Mouse (Mus musculus) kidney, postnatal 4 days (tissue): ENCODE measurements at regions not wholly inside any gene's neighbourhood (a gene's known extent, or its start where the extent isn't known, plus 50 kb on each side); places are given as distances from the start of the nearest gene placed in this dataset.

ENCODE experiments used
- DNase-seq, 2 experiments: peaks; one replicate each; pipeline ENCODE4 v3.0.0; 2021; ENCODE audit warnings: mixed read lengths in 2 of 2

GRCm38 (mm10) chr5:41563441-41563840 is 144.5 kb downstream of the Rab28 start:
- DNase-seq = no peak

DNA sequence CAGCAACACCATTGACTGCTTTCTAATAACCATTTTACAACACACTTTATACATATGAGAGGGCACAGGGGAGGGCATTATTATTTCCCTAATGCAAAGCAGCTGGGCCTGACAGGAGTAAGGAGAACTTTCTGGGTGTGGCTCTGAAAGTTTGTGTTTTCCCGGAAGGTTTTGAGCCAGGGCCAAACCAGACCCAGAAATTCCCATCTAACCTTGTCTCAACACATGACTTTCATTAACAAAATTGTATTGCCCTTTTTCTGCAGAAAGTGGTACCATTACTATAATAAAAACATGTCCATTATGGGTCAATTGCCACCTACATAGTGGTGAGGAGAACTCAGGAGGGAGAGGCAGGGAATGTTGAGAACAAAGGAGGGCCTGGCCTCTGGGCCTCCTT is 145.7 kb downstream of the Rab28 start:
- DNase-seq = no peak

DNA sequence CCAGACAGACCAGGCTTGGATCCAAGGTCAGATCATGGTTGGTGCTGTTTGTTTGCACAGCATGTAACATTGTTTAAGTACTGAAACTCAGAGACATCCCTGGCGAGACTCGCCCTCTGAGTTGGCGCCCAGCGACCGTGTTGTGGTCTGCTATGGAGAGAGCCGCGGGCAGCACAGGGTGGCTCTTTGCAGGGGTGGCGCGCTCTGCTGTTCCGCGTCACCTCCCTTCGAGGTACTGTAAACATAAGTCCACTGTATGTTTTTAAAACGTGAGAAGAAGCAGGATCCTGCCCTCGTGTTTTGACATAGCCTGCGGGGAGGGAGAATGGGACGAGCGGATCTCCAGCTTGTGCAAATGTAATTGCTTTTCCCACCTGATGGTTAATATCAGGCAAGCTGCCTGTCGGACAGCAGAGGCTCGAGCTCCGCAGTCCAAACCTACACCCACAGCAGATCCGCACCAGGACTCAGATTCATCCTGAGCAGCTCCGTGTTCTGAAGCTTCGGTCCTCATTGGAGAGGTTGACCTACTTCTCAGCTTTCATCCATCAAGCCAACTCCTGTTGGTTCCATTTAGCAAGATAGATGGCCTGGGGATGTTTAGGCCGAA is 151.2 kb downstream of the Rab28 start:
- DNase-seq = peak; percentile 9 to 16

- DNase-seq = no peak
Observed at GRCm38 (mm10) chr5:41554312-41554711, 153.6 kb downstream of the Rab28 start.

DNA sequence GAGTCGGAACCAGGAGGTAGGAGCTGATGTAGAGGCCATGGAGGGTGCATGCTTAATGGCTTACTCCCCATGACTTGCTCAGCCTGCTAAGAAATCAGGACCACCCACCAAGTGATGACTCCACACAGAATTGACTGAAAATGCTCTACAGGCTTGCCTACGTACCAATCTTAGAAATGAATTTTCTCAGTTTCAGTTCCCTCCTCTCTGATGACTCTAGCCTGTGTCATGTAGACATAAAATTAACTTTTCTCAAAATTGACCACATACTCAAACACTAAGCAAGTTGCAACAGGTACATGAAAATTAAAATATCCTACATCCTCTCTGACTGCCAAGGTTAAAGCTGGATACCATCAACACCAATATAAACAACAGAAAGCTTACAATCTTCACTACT is 157.9 kb downstream of the Rab28 start:
- DNase-seq = no peak

- DNase-seq = no peak
Observed at GRCm38 (mm10) chr5:41546909-41547308, 161.0 kb downstream of the Rab28 start.

DNA sequence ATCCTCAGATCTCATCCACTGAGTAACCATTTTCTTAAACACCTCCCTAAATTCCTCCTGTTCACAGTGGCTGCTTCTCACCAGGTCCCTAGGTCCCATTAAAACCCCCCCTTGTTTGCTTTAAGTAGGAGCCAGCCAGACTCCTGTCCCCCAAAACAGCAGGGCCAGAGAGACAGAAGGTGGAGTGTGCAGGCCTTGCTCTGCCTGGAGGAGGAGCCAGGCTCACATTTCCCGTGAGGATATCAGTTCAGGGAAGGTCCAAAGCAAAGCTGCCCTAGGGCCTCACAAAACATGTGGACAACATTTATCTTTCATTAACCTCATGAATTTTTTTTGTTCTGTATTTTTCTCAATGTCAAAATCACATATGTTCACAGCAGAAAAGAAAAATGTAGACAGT is 167.2 kb downstream of the Rab28 start:
- DNase-seq = no peak

DNA sequence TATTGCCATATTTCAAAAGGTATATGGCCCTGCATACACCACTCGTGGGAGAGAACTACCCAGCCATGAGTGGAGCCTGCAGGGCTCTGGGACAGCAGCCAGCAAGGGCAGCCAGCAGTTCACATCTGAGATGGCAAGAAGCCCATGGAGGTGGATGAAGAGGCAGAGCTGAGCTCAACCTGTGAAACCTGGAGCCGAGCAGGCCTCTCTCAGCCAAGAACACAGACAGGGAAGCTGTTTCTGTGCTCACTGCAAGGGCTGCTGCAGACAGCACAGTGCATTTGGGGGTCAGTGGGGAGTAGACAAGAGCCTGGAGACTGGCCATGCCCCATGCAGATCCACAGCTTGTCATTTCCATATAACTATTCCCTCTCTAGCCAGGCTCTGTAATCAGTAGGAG is 173.4 kb downstream of the Rab28 start:
- no peak for DNase-seq
